Comparison of ENCODE assay signal across 10 mouse cellular contexts in genomic region chr3:155092081-155092480, GRCm38 (mm10). TPM values are rescaled to one million over a fixed set of nuclear protein-coding genes. Genes with fewer than 3 reads are reported as not detected.
DNase-seq lines count a peak whose midpoint lies in the region; ATAC-seq and TF ChIP-seq lines count a peak whose summit lies in the region.
"Had no signal": no experiment of that assay in that cellular context is flagged by ENCODE, and none has a peak within 500 bp of the region (broad histone marks: within the 10 kb centered on the region; RNA-seq: fewer than 3 reads in every experiment).

No protein-coding gene starts in this region.

- no peaks in the 10 kb centered on the region for H3K9me3 ChIP-seq in erythroblast, embryonic 14.5 days (ENCODE audit: control insufficient read depth, low read length)
- no peaks in the 10 kb centered on the region for H3K9me3 ChIP-seq in forebrain, embryonic 15.5 days
- H3K9me3 ChIP-seq in liver, embryonic 14.5 days (ENCODE audit: control insufficient read depth, low read length), result no peaks in the 10 kb centered on the region

- peak overlapping the region; percentile 70; the same call in 1 of the 2 replicates for H3K4me2 ChIP-seq in forebrain, embryonic 15.5 days (replicated peaks)
- peak overlapping the region; percentile 88 for H3K4me2 ChIP-seq in liver, embryonic 14.5 days (ENCODE audit: low read depth)

- H3K36me3 ChIP-seq in erythroblast, embryonic 14.5 days (ENCODE audit: control insufficient read depth), result peaks cover 13% of the 10 kb centered on the region
- H3K36me3 ChIP-seq in forebrain, embryonic 15.5 days, result peaks cover 8% of the 10 kb centered on the region
- H3K36me3 ChIP-seq in liver, embryonic 14.5 days (replicated peaks; ENCODE audit: control insufficient read depth, insufficient read depth, low read depth), result peaks cover 3% of the 10 kb centered on the region

- WGBS in forebrain, embryonic 15.5 days, result 95% methylated on average over 6 of the region's 6 CpGs
- 78% methylated on average over 6 of the region's 6 CpGs for WGBS in liver, embryonic 14.5 days (ENCODE audit: insufficient replicate concordance)

- H3K4me3 ChIP-seq in erythroblast, embryonic 14.5 days (replicated peaks), result peak overlapping the region; percentile 80
- peak overlapping the region; percentile 55 for H3K4me3 ChIP-seq in forebrain, embryonic 15.5 days
- no peak overlapping the region; a peak in 1 of 4 replicates for H3K4me3 ChIP-seq in liver, embryonic 14.5 days (ENCODE audit: insufficient read depth in 1 of 2, low read depth in 2 of 2, low read length in 2 of 2)

- DNase-seq in 416B (ENCODE audit: low read depth), result peak; percentile 9
- no peak for DNase-seq in liver, embryonic 14.5 days (ENCODE audit: low read depth in 3 of 3, low spot score in 3 of 3)
- no peak for DNase-seq in urinary bladder, postnatal 14 days (ENCODE audit: low spot score)
- DNase-seq in frontal cortex, adult 2 months (ENCODE audit: extremely low spot score in 1 of 2, low spot score in 1 of 2), result no peak
- DNase-seq in ovary, postnatal 10 days (ENCODE audit: low spot score), result no peak
- DNase-seq: B cell, adult 2 months; heart, postnatal 4 days had no signal

- no peak overlapping the region for H3K27ac ChIP-seq in forebrain, embryonic 15.5 days (replicated peaks)
- no peak overlapping the region for H3K27ac ChIP-seq in liver, embryonic 14.5 days

- H3K4me1 ChIP-seq in erythroblast, embryonic 14.5 days (ENCODE audit: control insufficient read depth), result peaks cover 16% of the 10 kb centered on the region
- H3K4me1 ChIP-seq in forebrain, embryonic 15.5 days, result peaks cover 3% of the 10 kb centered on the region
- peaks cover 2 to 7% of the 10 kb centered on the region in 2 experiments; a peak in 3 of 4 replicates for H3K4me1 ChIP-seq in liver, embryonic 14.5 days (replicated peaks; ENCODE audit: control insufficient read depth in 2 of 2, insufficient read depth in 2 of 2, low read length in 1 of 2)

- no peak for TF ChIP-seq EP300 in liver, embryonic 14.5 days (IDR thresholded peaks at IDR 0.05; ENCODE audit: low read depth)

- H3K27me3 ChIP-seq in erythroblast, embryonic 14.5 days (ENCODE audit: control insufficient read depth), result no peaks in the 10 kb centered on the region
- no peaks in the 10 kb centered on the region for H3K27me3 ChIP-seq in forebrain, embryonic 15.5 days
- no peaks in the 10 kb centered on the region for H3K27me3 ChIP-seq in liver, embryonic 14.5 days (ENCODE audit: control insufficient read depth, insufficient read depth, low read length)

- ATAC-seq in erythroblast, adult 5-6 weeks (replicated peaks; ENCODE audit: low FRiP score, poor library complexity, severe bottlenecking), result no peak
- no peak for ATAC-seq in forebrain, embryonic 15.5 days (replicated peaks)
- no peak for ATAC-seq in liver, embryonic 14.5 days (ENCODE audit: insufficient read depth)

- H3K9ac ChIP-seq in forebrain, embryonic 15.5 days (replicated peaks), result no peak overlapping the region
- no peak overlapping the region for H3K9ac ChIP-seq in liver, embryonic 14.5 days (replicated peaks)

- no peak for TF ChIP-seq CTCF in liver, embryonic 14.5 days (IDR thresholded peaks at IDR 0.05; ENCODE audit: low read depth)

RNA-seq across cellular contexts. Expression of gene Fpgt, which starts 1.1 kb away (rescaled TPM):
- polyA plus RNA-seq in erythroblast, embryonic 14.5 days (2012), result 0.04 TPM in 1 of 2 replicates, not detected in the other
- total RNA-seq in erythroblast, adult 5-6 weeks (2015; ENCODE audit: low replicate concordance), result 0.63 TPM in 1 of 2 replicates, not detected in the other
- 1.3 and 2.2 TPM in 2 replicates for total RNA-seq in erythroblast, adult 5-6 weeks (2017; ENCODE audit: low replicate concordance)
- 24.3 and 25.9 TPM in 2 replicates for polyA plus RNA-seq in forebrain, embryonic 15.5 days (2015; fragmentation: Nextera tagmentation; extraction: Ambion mirVana)
- 2.1 and 3.0 TPM in 2 replicates for polyA plus RNA-seq in liver, embryonic 14.5 days (2012; rRNA removed)
- polyA plus RNA-seq in liver, embryonic 14.5 days (2014; fragmentation: Nextera tagmentation; extraction: Ambion mirVana), result 5.6 TPM in 2 replicates
- polyA plus RNA-seq in frontal cortex, adult 2 months (2012; rRNA removed), result 21.2 and 24.1 TPM in 2 replicates

RNA-seq across cellular contexts. Expression of gene Lrriq3, which starts 1.2 kb away (rescaled TPM):
- polyA plus RNA-seq in erythroblast, embryonic 14.5 days (2012), result not detected in 2 replicates
- not detected in 2 replicates for total RNA-seq in erythroblast, adult 5-6 weeks (2015; ENCODE audit: low replicate concordance)
- 0.42 TPM in 1 of 2 replicates, not detected in the other for total RNA-seq in erythroblast, adult 5-6 weeks (2017; ENCODE audit: low replicate concordance)
- 0.97 and 1.1 TPM in 2 replicates for polyA plus RNA-seq in forebrain, embryonic 15.5 days (2015; fragmentation: Nextera tagmentation; extraction: Ambion mirVana)
- 0.05 and 0.09 TPM in 2 replicates for polyA plus RNA-seq in liver, embryonic 14.5 days (2012; rRNA removed)
- 0.14 and 0.40 TPM in 2 replicates for polyA plus RNA-seq in liver, embryonic 14.5 days (2014; fragmentation: Nextera tagmentation; extraction: Ambion mirVana)
- polyA plus RNA-seq in frontal cortex, adult 2 months (2012; rRNA removed), result 0.29 and 0.48 TPM in 2 replicates

RNA-seq across cellular contexts. Expression of gene Tnni3k, which starts 36.9 kb away (rescaled TPM):
- not detected in 2 replicates for polyA plus RNA-seq in erythroblast, embryonic 14.5 days (2012)
- not detected in 2 replicates for total RNA-seq in erythroblast, adult 5-6 weeks (2015; ENCODE audit: low replicate concordance)
- not detected in 2 replicates for total RNA-seq in erythroblast, adult 5-6 weeks (2017; ENCODE audit: low replicate concordance)
- polyA plus RNA-seq in forebrain, embryonic 15.5 days (2015; fragmentation: Nextera tagmentation; extraction: Ambion mirVana), result 0.09 and 0.10 TPM in 2 replicates
- polyA plus RNA-seq in liver, embryonic 14.5 days (2012; rRNA removed), result not detected in 2 replicates
- polyA plus RNA-seq in liver, embryonic 14.5 days (2014; fragmentation: Nextera tagmentation; extraction: Ambion mirVana), result not detected in 2 replicates
- 0.19 and 0.32 TPM in 2 replicates for polyA plus RNA-seq in frontal cortex, adult 2 months (2012; rRNA removed)

Comparison
In these comparisons a context has a peak if more than half of its experiments do, and no peak if none do; other contexts are left out.
1. H3K4me3 ChIP-seq: peak in erythroblast, embryonic 14.5 days (single experiment) and forebrain, embryonic 15.5 days (single experiment); none in liver, embryonic 14.5 days (0 of 2).